Mouse (Mus musculus) limb, embryonic 15.5 days (tissue): ENCODE data around the gene Olfr213. TPM values are rescaled to one million over a fixed set of nuclear protein-coding genes. Genes with fewer than 3 reads are reported as not detected.
"Not testable (repeated sequence)": the region's sequence is repeated elsewhere in the genome, so short reads cannot be mapped to it uniquely, and the experiment has no call there.

Source experiments
- ATAC-seq: fragments of 200-750 bp; cut with Nextera tagmentation; 2 replicates; pipeline ENCODE4 v1.8.0; 2017; ENCODE audit warnings: low read depth, moderate TSS enrichment; ENCODE audit not compliant: insufficient number of reproducible peaks, low FRiP score, low TSS enrichment
- H3K27ac ChIP-seq: fragments of 300-500 bp; sonication (generic); 2 replicates; pipeline ENCODE4 v1.5.1; 2015; ENCODE audit warnings: moderate library complexity, mild to moderate bottlenecking, inconsistent platforms
- H3K27me3 ChIP-seq: fragments of 300-500 bp; sonication (generic); 2 replicates; pipeline ENCODE4 v1.6.1; 2015; ENCODE audit warnings: inconsistent platforms
- H3K36me3 ChIP-seq: fragments of 300-500 bp; sonication (generic); 2 replicates; pipeline ENCODE4 v1.6.1; 2015; ENCODE audit warnings: inconsistent platforms
- H3K4me1 ChIP-seq: fragments of 300-500 bp; sonication (generic); 2 replicates; pipeline ENCODE4 v1.6.1; 2015; ENCODE audit warnings: inconsistent platforms
- H3K4me2 ChIP-seq: fragments of 300-500 bp; sonication (generic); 2 replicates; pipeline ENCODE4 v1.6.1; 2015; ENCODE audit warnings: mild to moderate bottlenecking, inconsistent platforms
- H3K4me3 ChIP-seq: fragments of 300-500 bp; sonication (generic); 2 replicates; pipeline ENCODE4 v1.5.1; 2015; ENCODE audit warnings: mild to moderate bottlenecking, inconsistent platforms
- H3K9ac ChIP-seq: fragments of 300-500 bp; sonication (generic); 2 replicates; pipeline ENCODE4 v1.6.1; 2015; ENCODE audit warnings: inconsistent platforms
- H3K9me3 ChIP-seq: fragments of 300-500 bp; sonication (generic); 2 replicates; pipeline ENCODE4 v1.6.1; 2016; ENCODE audit warnings: inconsistent platforms
- WGBS: fragments of 180-500 bp; shearing (Covaris S2); methylation state at CpG from one replicate; pipeline ENCODE4 v1.1.7; 2015; 5-methylcytosine and 5-hydroxymethylcytosine counted together
- polyA plus RNA-seq: library from polyadenylated mRNA; unstranded; fragments of >200 nt; fragmentation: Nextera tagmentation; extraction: Ambion mirVana; gene quantifications from 2 replicates; pipeline ENCODE4 v1.2.1, GENCODE M21; 2015

Gene Olfr213
- polyA plus RNA-seq: not detected in 2 replicates

GRCm38 (mm10) chr6:116538156-116538555 lies at the start of gene Olfr213:
Olfr213 (plus strand) TSS chr6:116538456.
- ATAC-seq: no peak
- no peaks in the 10 kb centered on the region for H3K36me3 ChIP-seq
- WGBS: 73% methylated on average over 1 of the region's 1 CpGs
- H3K27ac ChIP-seq: no peak within 1 kb of the TSS
- H3K9ac ChIP-seq: no peak within 1 kb of the TSS
- no peaks in the 10 kb centered on the region for H3K9me3 ChIP-seq
- H3K4me3 ChIP-seq: no peak within 1 kb of the TSS
- H3K27me3 ChIP-seq: no peaks in the 10 kb centered on the region
- no peaks in the 10 kb centered on the region for H3K4me1 ChIP-seq
- no peak within 1 kb of the TSS for H3K4me2 ChIP-seq

GRCm38 (mm10) chr6:116488791-116489190 lies 49.5 kb upstream of the Olfr213 start, which contains the start of gene Olfr211:
Olfr211 (plus strand) TSS chr6:116489091.
- Histone ChIP-seq H3K27ac (no peak within 1 kb of the TSS), H3K4me3 (no peak within 1 kb of the TSS), H3K36me3 (no peaks in the 10 kb centered on the region), H3K4me2 (no peak within 1 kb of the TSS), H3K9me3 (no peaks in the 10 kb centered on the region), H3K4me1 (no peaks in the 10 kb centered on the region), H3K9ac (no peak within 1 kb of the TSS), H3K27me3 (no peaks in the 10 kb centered on the region)
- ATAC-seq: no peak
- WGBS: 64% methylated on average over 4 of the region's 4 CpGs

- Histone ChIP-seq H3K4me3 (no peak overlapping the region), H3K36me3 (no peaks in the 10 kb centered on the region), H3K27ac (no peak overlapping the region), H3K9ac (no peak overlapping the region), H3K27me3 (no peaks in the 10 kb centered on the region), H3K9me3 (no peaks in the 10 kb centered on the region), H3K4me2 (no peak overlapping the region), H3K4me1 (no peaks in the 10 kb centered on the region)
- 86% methylated on average over 5 of the region's 5 CpGs for WGBS
- ATAC-seq: no peak
Observed at GRCm38 (mm10) chr6:116493742-116494141, 44.5 kb upstream of the Olfr213 start.

GRCm38 (mm10) chr6:116495960-116496359 lies 42.3 kb upstream of the Olfr213 start:
- H3K9me3 ChIP-seq: no peaks in the 10 kb centered on the region
- WGBS: 77% methylated on average over 1 of the region's 1 CpGs

GRCm38 (mm10) chr6:116506302-116507003 lies 31.8 kb upstream of the Olfr213 start, which contains the start of gene Olfr212:
Olfr212 (plus strand) TSS chr6:116506516.
- 90% methylated on average over 20 of the region's 20 CpGs for WGBS
- H3K27ac ChIP-seq, H3K36me3 ChIP-seq, H3K9ac ChIP-seq, H3K9me3 ChIP-seq, H3K27me3 ChIP-seq, ATAC-seq, H3K4me2 ChIP-seq, H3K4me1 ChIP-seq, H3K4me3 ChIP-seq: not testable (repeated sequence)

More at GRCm38 (mm10) chr6:116495960-116496359, 42.3 kb upstream of the Olfr213 start:
- H3K27ac ChIP-seq: no peak overlapping the region
- no peak for ATAC-seq
- no peaks in the 10 kb centered on the region for H3K27me3 ChIP-seq
- H3K4me2 ChIP-seq: no peak overlapping the region
- H3K9ac ChIP-seq: no peak overlapping the region
- H3K36me3 ChIP-seq: no peaks in the 10 kb centered on the region
- no peaks in the 10 kb centered on the region for H3K4me1 ChIP-seq
- H3K4me3 ChIP-seq: no peak overlapping the region

GRCm38 (mm10) chr6:116514832-116515231 lies 23.4 kb upstream of the Olfr213 start:
- H3K36me3 ChIP-seq: no peaks in the 10 kb centered on the region
- H3K27ac ChIP-seq: no peak overlapping the region
- no peak overlapping the region for H3K4me2 ChIP-seq
- H3K4me3 ChIP-seq: no peak overlapping the region
- no peak overlapping the region for H3K9ac ChIP-seq
- no peaks in the 10 kb centered on the region for H3K27me3 ChIP-seq
- H3K4me1 ChIP-seq: no peaks in the 10 kb centered on the region
- H3K9me3 ChIP-seq: no peaks in the 10 kb centered on the region
- ATAC-seq: no peak

- WGBS: 81% methylated on average over 2 of the region's 2 CpGs
- Histone ChIP-seq H3K4me1 (no peaks in the 10 kb centered on the region), H3K36me3 (no peaks in the 10 kb centered on the region), H3K27ac (no peak overlapping the region), H3K4me3 (no peak overlapping the region), H3K4me2 (no peak overlapping the region), H3K27me3 (no peaks in the 10 kb centered on the region), H3K9me3 (no peaks in the 10 kb centered on the region), H3K9ac (no peak overlapping the region)
- ATAC-seq: no peak
Observed at GRCm38 (mm10) chr6:116542500-116542899, 4.2 kb downstream of the Olfr213 start.

- 97% methylated on average over 11 of the region's 11 CpGs for WGBS
- H3K27ac ChIP-seq, H3K9me3 ChIP-seq, H3K36me3 ChIP-seq, H3K4me2 ChIP-seq, ATAC-seq, H3K27me3 ChIP-seq, H3K4me1 ChIP-seq, H3K4me3 ChIP-seq, H3K9ac ChIP-seq: not testable (repeated sequence)
Observed at GRCm38 (mm10) chr6:116550841-116551240, 12.6 kb downstream of the Olfr213 start, which contains the start of gene Gm5580. Gm5580 (plus strand) TSS chr6:116551141.

- ATAC-seq: no peak
Observed at GRCm38 (mm10) chr6:116553935-116554334, 15.7 kb downstream of the Olfr213 start, which contains the start of gene Olfr214. Olfr214 (plus strand) TSS chr6:116554235.

GRCm38 (mm10) chr6:116554952-116555351 lies 16.7 kb downstream of the Olfr213 start:
- no peaks in the 10 kb centered on the region for H3K27me3 ChIP-seq
- H3K4me1 ChIP-seq: no peaks in the 10 kb centered on the region
- no peak overlapping the region for H3K27ac ChIP-seq
- H3K4me2 ChIP-seq: no peak overlapping the region
- ATAC-seq: no peak
- no peak overlapping the region for H3K4me3 ChIP-seq
- WGBS: 69% methylated on average over 3 of the region's 3 CpGs
- no peaks in the 10 kb centered on the region for H3K36me3 ChIP-seq
- H3K9me3 ChIP-seq: no peaks in the 10 kb centered on the region
- no peak overlapping the region for H3K9ac ChIP-seq

More at GRCm38 (mm10) chr6:116553935-116554334, 15.7 kb downstream of the Olfr213 start, which contains the start of gene Olfr214:
- Histone ChIP-seq H3K36me3 (no peaks in the 10 kb centered on the region), H3K9ac (no peak within 1 kb of the TSS), H3K9me3 (no peaks in the 10 kb centered on the region), H3K4me1 (no peaks in the 10 kb centered on the region), H3K27me3 (no peaks in the 10 kb centered on the region), H3K27ac (no peak within 1 kb of the TSS), H3K4me2 (no peak within 1 kb of the TSS), H3K4me3 (no peak within 1 kb of the TSS)
- WGBS: 56% methylated on average over 1 of the region's 1 CpGs

GRCm38 (mm10) chr6:116569834-116570233 lies 31.6 kb downstream of the Olfr213 start:
- no peak overlapping the region for H3K27ac ChIP-seq
- no peaks in the 10 kb centered on the region for H3K27me3 ChIP-seq
- H3K9me3 ChIP-seq: no peaks in the 10 kb centered on the region
- ATAC-seq: no peak
- H3K4me1 ChIP-seq: no peaks in the 10 kb centered on the region
- 32% methylated on average over 3 of the region's 3 CpGs for WGBS
- H3K4me3 ChIP-seq: no peak overlapping the region
- H3K36me3 ChIP-seq: no peaks in the 10 kb centered on the region
- H3K9ac ChIP-seq: no peak overlapping the region
- H3K4me2 ChIP-seq: no peak overlapping the region

GRCm38 (mm10) chr6:116584095-116584494 lies 45.8 kb downstream of the Olfr213 start, which contains the start of gene Olfr215:
Olfr215 (minus strand) TSS chr6:116584195.
- Histone ChIP-seq H3K27ac (no peak within 1 kb of the TSS), H3K4me1 (no peaks in the 10 kb centered on the region), H3K4me3 (no peak within 1 kb of the TSS), H3K36me3 (no peaks in the 10 kb centered on the region), H3K9ac (no peak within 1 kb of the TSS), H3K4me2 (no peak within 1 kb of the TSS), H3K27me3 (no peaks in the 10 kb centered on the region), H3K9me3 (no peaks in the 10 kb centered on the region)
- ATAC-seq: no peak
- 70% methylated on average over 4 of the region's 4 CpGs for WGBS
